Mouse (Mus musculus) intestine, embryonic 15.5 days (tissue): Measurements from ENCODE around the gene Lrig3. TPM values are rescaled to one million over a fixed set of nuclear protein-coding genes. Genes with fewer than 3 reads are reported as not detected.

Source experiments
- ATAC-seq: fragments of 200-750 bp; cut with Nextera tagmentation; 2 replicates; pipeline ENCODE4 v1.8.0; 2017; ENCODE audit warnings: moderate TSS enrichment, moderate library complexity
- H3K27ac ChIP-seq: fragments of 300-500 bp; sonication (generic); 2 replicates; pipeline ENCODE4 v1.5.1; 2015; ENCODE audit warnings: mild to moderate bottlenecking, inconsistent platforms
- H3K27me3 ChIP-seq: fragments of 300-500 bp; sonication (generic); replicated peaks from 2 replicates; pipeline ENCODE4 v1.6.1; 2015; ENCODE audit warnings: inconsistent platforms
- H3K36me3 ChIP-seq: fragments of 300-500 bp; sonication (generic); 2 replicates; pipeline ENCODE4 v1.6.1; 2015; ENCODE audit warnings: inconsistent platforms
- H3K4me1 ChIP-seq: fragments of 300-500 bp; sonication (generic); replicated peaks from 2 replicates; pipeline ENCODE4 v1.6.1; 2015; ENCODE audit warnings: inconsistent platforms
- H3K4me2 ChIP-seq: fragments of 300-500 bp; sonication (generic); replicated peaks from 2 replicates; pipeline ENCODE4 v1.6.1; 2015; ENCODE audit warnings: mild to moderate bottlenecking, inconsistent platforms
- H3K4me3 ChIP-seq: fragments of 300-500 bp; sonication (generic); replicated peaks from 2 replicates; pipeline ENCODE4 v1.5.1; 2015; ENCODE audit warnings: inconsistent platforms
- H3K9ac ChIP-seq: fragments of 300-500 bp; sonication (generic); 2 replicates; pipeline ENCODE4 v1.6.1; 2015; ENCODE audit warnings: inconsistent platforms
- H3K9me3 ChIP-seq: fragments of 300-500 bp; sonication (generic); 2 replicates; pipeline ENCODE4 v1.6.1; 2016; ENCODE audit warnings: inconsistent platforms
- WGBS: fragments of 180-500 bp; shearing (Covaris S2); methylation state at CpG from one replicate; pipeline ENCODE4 v1.1.7; 2015; 5-methylcytosine and 5-hydroxymethylcytosine counted together
- polyA plus RNA-seq: library from polyadenylated mRNA; unstranded; fragments of >200 nt; fragmentation: Nextera tagmentation; extraction: Ambion mirVana; gene quantifications from 2 replicates; pipeline ENCODE4 v1.2.1, GENCODE M21; 2015

The Lrig3 gene
- polyA plus RNA-seq, 1 experiment from 2014 or later: 14.8 TPM

- no peaks in the 10 kb centered on the region for H3K27me3 ChIP-seq
- H3K36me3 ChIP-seq: no peaks in the 10 kb centered on the region
- H3K4me3 ChIP-seq: no peak overlapping the region
- WGBS: 44% methylated on average over 5 of the region's 5 CpGs
- no peaks in the 10 kb centered on the region for H3K9me3 ChIP-seq
- ATAC-seq: no peak
- no peak overlapping the region for H3K9ac ChIP-seq
- 0 out of 2 replicates have a peak overlapping the region, but pooled peaks have one; percentile 1 for H3K4me2 ChIP-seq
- H3K27ac ChIP-seq: no peak overlapping the region
- H3K4me1 ChIP-seq: 0 out of 2 replicates have a peak, but pooled peaks cover 3% of the 10 kb centered on the region
These were observed 22.9 kb upstream of the Lrig3 start for GRCm38 (mm10) chr10:125943098-125943497.

- H3K4me1 ChIP-seq: 0 out of 2 replicates have a peak, but pooled peaks cover 3% of the 10 kb centered on the region
- no peak overlapping the region for H3K4me3 ChIP-seq
- 61% methylated on average over 11 of the region's 11 CpGs for WGBS
- H3K36me3 ChIP-seq: no peaks in the 10 kb centered on the region
- no peaks in the 10 kb centered on the region for H3K27me3 ChIP-seq
- H3K4me2 ChIP-seq: no peak overlapping the region
- peak; percentile 24; the same call in 1 of the 2 replicates for ATAC-seq
- H3K9me3 ChIP-seq: no peaks in the 10 kb centered on the region
- H3K27ac ChIP-seq: no peak overlapping the region
- no peak overlapping the region for H3K9ac ChIP-seq
These were observed 21.0 kb upstream of the Lrig3 start for GRCm38 (mm10) chr10:125944762-125945504.

- peak overlapping the region; percentile 22 for H3K4me2 ChIP-seq
- peak overlapping the region; percentile 10; the same call in 1 of the 2 replicates for H3K27ac ChIP-seq
- no peaks in the 10 kb centered on the region for H3K36me3 ChIP-seq
- H3K9me3 ChIP-seq: no peaks in the 10 kb centered on the region
- no peaks in the 10 kb centered on the region for H3K27me3 ChIP-seq
- H3K4me3 ChIP-seq: no peak overlapping the region
- 34% methylated on average over 15 of the region's 15 CpGs for WGBS
- no peak overlapping the region for H3K9ac ChIP-seq
- ATAC-seq: peak; percentile 24; the same call in 1 of the 2 replicates
- 0 out of 2 replicates have a peak, but pooled peaks cover under 1% of the 10 kb centered on the region for H3K4me1 ChIP-seq
These were observed 17.0 kb upstream of the Lrig3 start for GRCm38 (mm10) chr10:125948842-125949474.

- no peak overlapping the region for H3K9ac ChIP-seq
- H3K36me3 ChIP-seq: no peaks in the 10 kb centered on the region
- H3K9me3 ChIP-seq: no peaks in the 10 kb centered on the region
- ATAC-seq: peak; percentile 60
- no peak overlapping the region for H3K4me2 ChIP-seq
- WGBS: 33% methylated on average over 5 of the region's 5 CpGs
- no peak overlapping the region for H3K27ac ChIP-seq
- no peak overlapping the region for H3K4me3 ChIP-seq
- no peaks in the 10 kb centered on the region for H3K27me3 ChIP-seq
- H3K4me1 ChIP-seq: peaks cover 8% of the 10 kb centered on the region
These were observed 14.3 kb upstream of the Lrig3 start for GRCm38 (mm10) chr10:125951633-125952032.

GRCm38 (mm10) chr10:125954343-125954742 is 11.6 kb upstream of the Lrig3 start:
- no peak overlapping the region for H3K9ac ChIP-seq
- no peaks in the 10 kb centered on the region for H3K27me3 ChIP-seq
- WGBS: 33% methylated on average over 7 of the region's 7 CpGs
- H3K27ac ChIP-seq: no peak overlapping the region
- peaks cover 8% of the 10 kb centered on the region for H3K4me1 ChIP-seq
- ATAC-seq: peak; percentile 65
- no peak overlapping the region for H3K4me3 ChIP-seq
- H3K9me3 ChIP-seq: no peaks in the 10 kb centered on the region
- H3K4me2 ChIP-seq: no peak overlapping the region
- H3K36me3 ChIP-seq: no peaks in the 10 kb centered on the region

GRCm38 (mm10) chr10:125954747-125955530 is 11.0 kb upstream of the Lrig3 start:
- 59% methylated on average over 12 of the region's 12 CpGs for WGBS
- Histone ChIP-seq H3K9me3 (no peaks in the 10 kb centered on the region), H3K4me2 (no peak overlapping the region), H3K4me1 (peaks cover 8% of the 10 kb centered on the region), H3K27me3 (no peaks in the 10 kb centered on the region), H3K27ac (no peak overlapping the region), H3K4me3 (no peak overlapping the region), H3K36me3 (no peaks in the 10 kb centered on the region), H3K9ac (no peak overlapping the region)
- ATAC-seq: peak; percentile 23; the same call in 1 of the 2 replicates

- H3K27ac ChIP-seq: 0 out of 2 replicates have a peak overlapping the region, but pooled peaks have one; percentile 32
- peak; percentile 82 for ATAC-seq
- H3K36me3 ChIP-seq: no peaks in the 10 kb centered on the region
- no peaks in the 10 kb centered on the region for H3K27me3 ChIP-seq
- H3K9me3 ChIP-seq: no peaks in the 10 kb centered on the region
- WGBS: 34% methylated on average over 9 of the region's 9 CpGs
- peak overlapping the region; percentile 35 for H3K4me2 ChIP-seq
- H3K4me1 ChIP-seq: peaks cover 2% of the 10 kb centered on the region; the same call in 1 of the 2 replicates
- no peak overlapping the region for H3K9ac ChIP-seq
- no peak overlapping the region for H3K4me3 ChIP-seq
These were observed 4.4 kb upstream of the Lrig3 start for GRCm38 (mm10) chr10:125961411-125962107.

GRCm38 (mm10) chr10:125964709-125965108 is 1.3 kb upstream of the Lrig3 start:
- WGBS: 63% methylated on average over 3 of the region's 3 CpGs
- Histone ChIP-seq H3K4me3 (no peak overlapping the region), H3K9ac (no peak overlapping the region), H3K36me3 (no peaks in the 10 kb centered on the region), H3K4me2 (no peak overlapping the region), H3K27me3 (no peaks in the 10 kb centered on the region), H3K27ac (no peak overlapping the region), H3K4me1 (peaks cover 2% of the 10 kb centered on the region; the same call in 1 of the 2 replicates), H3K9me3 (no peaks in the 10 kb centered on the region)
- ATAC-seq: no peak; the same call in 1 of the 2 replicates

- peak; percentile 40 for ATAC-seq
- H3K36me3 ChIP-seq: no peaks in the 10 kb centered on the region
- under 1% methylated on average over 54 of the region's 59 CpGs for WGBS
- H3K9me3 ChIP-seq: no peaks in the 10 kb centered on the region
- H3K9ac ChIP-seq: peak overlapping the region; percentile 93
- H3K4me3 ChIP-seq: peak overlapping the region; percentile 77
- H3K27ac ChIP-seq: peak overlapping the region; percentile 89
- H3K27me3 ChIP-seq: no peaks in the 10 kb centered on the region
- 0 out of 2 replicates have a peak, but pooled peaks cover 4% of the 10 kb centered on the region for H3K4me1 ChIP-seq
- H3K4me2 ChIP-seq: peak overlapping the region; percentile 70
These were observed 698 bp downstream of the Lrig3 start for GRCm38 (mm10) chr10:125966481-125967251.

- ATAC-seq: no peak
- Histone ChIP-seq H3K27me3 (no peaks in the 10 kb centered on the region), H3K36me3 (no peaks in the 10 kb centered on the region), H3K27ac (peak overlapping the region; percentile 89), H3K9ac (peak overlapping the region; percentile 93), H3K9me3 (no peaks in the 10 kb centered on the region), H3K4me3 (peak overlapping the region; percentile 77), H3K4me2 (peak overlapping the region; percentile 70), H3K4me1 (0 out of 2 replicates have a peak, but pooled peaks cover 4% of the 10 kb centered on the region)
- 12% methylated on average over 14 of the region's 14 CpGs for WGBS
These were observed 1.6 kb downstream of the Lrig3 start for GRCm38 (mm10) chr10:125967436-125968160.
